Mouse (Mus musculus) embryonic facial prominence, embryonic 11.5 days (tissue): Measurements from ENCODE around the gene Anln. TPM values are rescaled to one million over a fixed set of nuclear protein-coding genes. Genes with fewer than 3 reads are reported as not detected.
"Not testable (repeated sequence)": the region's sequence is repeated elsewhere in the genome, so short reads cannot be mapped to it uniquely, and the experiment has no call there.

Experiments used
- ATAC-seq: fragments of 200-750 bp; cut with Nextera tagmentation; replicated peaks from 2 replicates; pipeline ENCODE4 v1.8.0; 2017; ENCODE audit warnings: low read depth; ENCODE audit not compliant: insufficient number of reproducible peaks, low FRiP score, low TSS enrichment
- DNase-seq: peaks from one replicate; pipeline ENCODE4 v3.0.0-alpha.2; 2015; ENCODE audit warnings: low spot score
- H3K27ac ChIP-seq: fragments of 300-500 bp; sonication (generic); replicated peaks from 2 replicates; pipeline ENCODE4 v1.5.1; 2014; ENCODE audit warnings: mild to moderate bottlenecking, low read depth, low read length, control low read depth
- H3K27me3 ChIP-seq: fragments of 300-500 bp; sonication (generic); 2 replicates; pipeline ENCODE4 v1.6.1; 2014; ENCODE audit warnings: mild to moderate bottlenecking, low read length, moderate library complexity, mixed read lengths; ENCODE audit not compliant: control insufficient read depth, insufficient read depth
- H3K36me3 ChIP-seq: fragments of 300-500 bp; sonication (generic); replicated peaks from 2 replicates; pipeline ENCODE4 v1.6.1; 2014; ENCODE audit warnings: low read depth, mild to moderate bottlenecking, low read length, moderate library complexity, mixed read lengths; ENCODE audit not compliant: control insufficient read depth, insufficient read depth
- H3K4me1 ChIP-seq: fragments of 300-500 bp; sonication (generic); 2 replicates; pipeline ENCODE4 v1.6.1; 2014; ENCODE audit warnings: low read length, mixed read lengths; ENCODE audit not compliant: control insufficient read depth, insufficient read depth
- H3K4me2 ChIP-seq: fragments of 300-500 bp; sonication (generic); 2 replicates; pipeline ENCODE4 v1.6.1; 2014; ENCODE audit warnings: low read depth, mild to moderate bottlenecking, control low read depth, low read length, moderate library complexity
- H3K4me3 ChIP-seq: fragments of 300-500 bp; sonication (generic); 2 replicates; pipeline ENCODE4 v1.5.1; 2014; ENCODE audit warnings: low read depth, low read length, control low read depth
- H3K9ac ChIP-seq: fragments of 300-500 bp; sonication (generic); replicated peaks from 2 replicates; pipeline ENCODE4 v1.6.1; 2014; ENCODE audit warnings: mild to moderate bottlenecking, control low read depth, low read length
- H3K9me3 ChIP-seq: fragments of 300-500 bp; sonication (generic); replicated peaks from 2 replicates; pipeline ENCODE4 v1.6.1; 2016; ENCODE audit warnings: mild to moderate bottlenecking, low read length, inconsistent platforms, mixed read lengths; ENCODE audit not compliant: control insufficient read depth
- WGBS: fragments of 180-500 bp; shearing (Covaris S2); extraction: QIAGEN DNeasy Blood & Tissue Kit; methylation state at CpG from one replicate; pipeline ENCODE4 v1.1.7; 2014; 5-methylcytosine and 5-hydroxymethylcytosine counted together
- polyA plus RNA-seq: library from polyadenylated mRNA; unstranded; fragments of >200 nt; fragmentation: Nextera tagmentation; extraction: Ambion mirVana; gene quantifications from 2 replicates; pipeline ENCODE4 v1.2.1, GENCODE M21; 2014

Gene Anln
- polyA plus RNA-seq, 1 experiment from 2014 or later = 63.4 TPM

DNA sequence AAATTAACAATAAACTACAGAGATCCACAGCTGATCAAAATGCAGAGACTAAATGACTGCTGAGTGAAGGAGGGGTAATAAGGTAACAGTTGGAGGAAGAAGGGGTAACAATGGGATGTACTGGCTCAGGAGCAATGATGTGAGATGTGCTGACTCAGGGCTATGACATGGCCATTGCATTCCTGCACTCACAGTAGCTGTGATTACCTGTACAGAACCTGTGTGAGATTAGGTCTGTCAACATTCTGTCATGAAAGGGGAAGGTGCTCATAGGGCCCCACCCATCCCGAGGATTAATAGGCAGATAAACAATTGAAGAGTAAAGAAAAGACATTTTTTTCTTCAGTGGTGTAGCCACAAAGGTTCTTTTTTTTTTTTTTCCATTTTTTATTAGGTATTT, 48.7 kb downstream of the Anln start:
- no peak overlapping the region for H3K27ac ChIP-seq
- DNase-seq (no peak), ATAC-seq (no peak)
- no peaks in the 10 kb centered on the region for H3K4me1 ChIP-seq
- H3K27me3 ChIP-seq = no peaks in the 10 kb centered on the region
- peaks cover 9% of the 10 kb centered on the region for H3K36me3 ChIP-seq
- no peak overlapping the region for H3K9ac ChIP-seq
- H3K9me3 ChIP-seq = no peaks in the 10 kb centered on the region
- WGBS = 88% methylated on average over 1 of the region's 1 CpGs
- no peak overlapping the region for H3K4me2 ChIP-seq
- no peak overlapping the region for H3K4me3 ChIP-seq

DNA sequence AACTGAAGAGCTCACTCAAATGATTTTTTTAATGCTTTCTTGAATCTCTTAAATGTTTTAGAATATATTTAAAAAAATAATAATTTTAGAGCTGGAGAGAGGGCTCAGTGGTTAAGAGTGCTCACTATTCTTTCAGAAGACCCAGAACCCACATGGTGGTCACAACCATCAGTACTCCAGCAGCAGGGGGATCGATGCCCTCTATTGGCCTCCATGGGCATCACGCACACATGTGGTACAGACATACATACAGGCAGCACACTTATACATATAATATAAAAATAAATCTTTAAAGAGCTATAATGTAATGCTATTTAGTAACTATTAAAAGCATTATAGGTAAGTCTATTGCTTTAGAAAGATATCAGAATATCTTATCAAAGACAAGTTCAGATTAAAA, 51.8 kb downstream of the Anln start:
- no peak overlapping the region for H3K4me2 ChIP-seq
- 97% methylated on average over 2 of the region's 2 CpGs for WGBS
- H3K36me3 ChIP-seq = peaks cover 12% of the 10 kb centered on the region
- no peaks in the 10 kb centered on the region for H3K27me3 ChIP-seq
- ATAC-seq = no peak
- DNase-seq = no peak
- no peak overlapping the region for H3K4me3 ChIP-seq
- no peak overlapping the region for H3K27ac ChIP-seq
- H3K4me1 ChIP-seq = no peaks in the 10 kb centered on the region
- no peak overlapping the region for H3K9ac ChIP-seq
- H3K9me3 ChIP-seq = no peaks in the 10 kb centered on the region

DNA sequence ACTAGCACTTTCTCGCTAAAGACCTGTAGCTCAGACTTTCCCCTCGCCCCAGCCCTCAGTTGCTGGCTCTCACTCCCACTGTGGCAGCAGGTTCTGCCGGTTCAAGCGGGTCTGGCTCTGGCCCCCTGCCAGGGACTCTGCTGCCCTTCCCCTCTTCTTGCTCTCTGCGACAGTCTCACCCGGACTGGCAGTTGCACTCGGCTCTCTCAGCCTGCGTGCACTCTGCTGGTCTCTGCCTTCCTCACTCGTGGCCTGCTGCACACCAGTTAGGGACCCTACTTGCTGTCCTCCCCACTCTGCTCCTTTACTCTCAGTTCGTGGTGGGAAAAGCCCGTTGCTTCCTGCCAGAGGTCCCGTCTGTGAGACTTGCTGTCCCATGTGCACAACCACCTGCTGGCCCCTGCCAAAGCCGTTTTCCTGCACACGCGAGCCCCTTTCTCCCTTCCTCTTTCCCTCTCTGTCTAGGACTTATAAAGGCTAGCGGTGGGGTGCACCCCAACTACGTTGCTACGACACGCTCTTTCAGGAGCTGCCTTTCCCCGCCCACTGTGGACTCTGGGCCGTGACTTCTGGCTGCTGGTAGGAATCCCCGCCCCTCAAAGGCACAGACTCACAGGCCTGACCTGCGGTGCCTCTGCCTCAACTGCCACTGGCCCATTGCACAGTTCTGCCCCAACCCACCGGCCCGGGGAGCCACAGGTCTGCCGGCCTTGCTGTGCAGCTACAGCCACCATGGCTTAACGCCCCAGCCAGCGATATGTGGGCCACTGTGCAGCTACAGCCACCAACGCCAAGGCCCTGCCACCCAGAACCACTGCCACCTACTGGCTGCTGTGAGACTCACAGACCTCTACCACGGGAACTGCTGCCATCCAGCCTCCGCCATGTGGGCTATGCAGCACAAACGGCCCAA, 61.3 kb downstream of the Anln start:
- peak; percentile 91 for DNase-seq
- H3K27ac ChIP-seq = no peak overlapping the region
- no peaks in the 10 kb centered on the region for H3K9me3 ChIP-seq
- peak overlapping the region; percentile 47 for H3K4me3 ChIP-seq
- WGBS = 1% methylated on average over 32 of the region's 32 CpGs
- peak overlapping the region; percentile 84 for H3K4me2 ChIP-seq
- no peaks in the 10 kb centered on the region; the same call in 1 of the 2 replicates for H3K36me3 ChIP-seq
- peak overlapping the region; percentile 57 for H3K9ac ChIP-seq
- ATAC-seq = peak; percentile 90
- H3K27me3 ChIP-seq = no peaks in the 10 kb centered on the region
- H3K4me1 ChIP-seq = no peaks in the 10 kb centered on the region

DNA sequence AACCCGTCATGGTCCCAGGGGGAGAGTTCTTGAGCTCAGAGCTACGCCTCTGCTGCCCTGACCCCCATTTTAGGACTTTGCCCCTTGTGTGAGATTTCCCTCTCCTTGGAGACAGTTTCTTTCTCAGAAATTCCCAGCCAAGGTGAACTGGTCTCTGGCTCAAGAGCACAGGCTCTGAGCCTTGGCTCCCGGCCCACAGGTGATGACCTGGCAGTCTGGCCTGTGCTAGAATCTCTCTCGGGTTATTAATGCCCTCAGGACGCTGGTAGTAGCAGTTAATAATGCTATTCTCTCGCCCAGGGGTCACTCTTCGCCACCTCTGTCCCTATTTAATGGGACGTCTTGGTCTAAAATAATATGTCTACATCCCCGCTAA, 61.9 kb downstream of the Anln start:
- H3K4me2 ChIP-seq = peak overlapping the region; percentile 84
- no peaks in the 10 kb centered on the region for H3K4me1 ChIP-seq
- ATAC-seq (no peak), DNase-seq (no peak)
- H3K27me3 ChIP-seq = no peaks in the 10 kb centered on the region
- WGBS = 15% methylated on average over 9 of the region's 9 CpGs
- H3K9ac ChIP-seq = peak overlapping the region; percentile 57
- H3K9me3 ChIP-seq = no peaks in the 10 kb centered on the region
- no peaks in the 10 kb centered on the region; the same call in 1 of the 2 replicates for H3K36me3 ChIP-seq
- peak overlapping the region; percentile 47 for H3K4me3 ChIP-seq
- no peak overlapping the region for H3K27ac ChIP-seq

DNA sequence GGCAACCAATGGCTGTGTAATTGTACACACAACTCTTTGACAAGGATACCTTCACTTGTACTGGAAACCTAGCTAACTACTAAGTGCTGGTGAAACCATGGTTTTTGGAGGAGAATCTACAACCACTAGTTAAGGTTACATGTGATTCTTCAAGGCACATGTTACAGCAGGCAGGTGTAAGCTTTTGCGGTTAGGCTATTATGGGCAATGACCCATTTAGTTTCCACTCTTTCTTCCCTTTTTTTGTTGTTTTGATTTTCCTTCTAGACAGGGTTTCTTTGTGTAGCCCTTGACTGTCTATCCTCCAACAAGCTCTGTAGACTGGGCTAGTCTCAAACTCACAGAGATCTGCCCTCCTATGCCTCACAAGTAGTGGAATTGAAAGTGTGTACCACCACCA, 64.4 kb downstream of the Anln start:
- WGBS = 92% methylated on average over 1 of the region's 1 CpGs
- no peak overlapping the region for H3K4me3 ChIP-seq
- ATAC-seq = no peak

DNA sequence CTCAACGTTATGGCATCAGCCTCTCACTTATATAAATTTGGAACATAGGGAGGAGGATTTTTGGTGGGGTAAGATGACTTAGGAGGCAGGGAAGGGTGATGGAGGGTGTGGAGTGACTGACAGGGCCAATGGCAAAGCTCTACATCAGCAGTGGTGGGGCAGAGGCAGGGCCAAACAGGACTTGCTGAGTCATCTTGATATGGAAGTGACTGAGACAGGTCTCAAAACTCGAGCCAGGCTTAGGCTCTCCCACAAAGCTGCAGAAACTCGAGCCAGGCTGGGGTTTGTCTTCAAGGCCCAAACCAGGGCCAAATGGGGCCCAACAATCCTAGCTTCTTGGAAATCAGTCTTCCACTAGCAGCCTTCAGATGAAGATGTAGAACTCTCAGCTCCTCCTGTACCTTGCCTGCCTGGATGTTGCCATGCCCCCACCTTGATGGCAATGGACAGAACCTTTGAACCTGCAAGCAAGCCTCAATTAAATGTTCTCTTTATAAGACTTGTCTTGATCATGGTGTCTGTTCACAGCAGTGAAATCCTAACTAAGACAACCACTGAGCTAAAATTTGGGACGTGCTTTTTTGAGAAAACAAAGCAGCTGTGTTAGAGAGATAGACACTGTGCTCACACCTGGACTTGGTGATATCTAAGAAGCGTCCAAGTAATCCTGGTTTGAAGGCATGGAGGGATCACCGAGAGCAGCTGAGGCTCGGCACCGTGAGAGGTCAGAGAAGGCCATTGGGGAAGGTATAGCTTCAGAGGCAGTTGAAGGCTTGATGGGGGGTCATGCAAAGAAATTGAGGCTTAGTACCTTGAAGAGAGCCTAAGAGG, 66.4 kb downstream of the Anln start:
- Histone ChIP-seq H3K4me1 (no peaks in the 10 kb centered on the region), H3K9me3 (no peaks in the 10 kb centered on the region), H3K27me3 (no peaks in the 10 kb centered on the region), H3K4me2 (no peak overlapping the region), H3K27ac (no peak overlapping the region), H3K4me3 (no peak overlapping the region), H3K9ac (no peak overlapping the region), H3K36me3 (no peaks in the 10 kb centered on the region)
- no peak for DNase-seq
- ATAC-seq = no peak
- 82% methylated on average over 8 of the region's 8 CpGs for WGBS

More for the DNA sequence above, 64.4 kb downstream of the Anln start:
- H3K27ac ChIP-seq = no peak overlapping the region
- H3K4me1 ChIP-seq = no peaks in the 10 kb centered on the region
- no peak overlapping the region for H3K4me2 ChIP-seq
- no peak overlapping the region for H3K9ac ChIP-seq
- H3K27me3 ChIP-seq = no peaks in the 10 kb centered on the region
- no peaks in the 10 kb centered on the region for H3K9me3 ChIP-seq
- H3K36me3 ChIP-seq = no peaks in the 10 kb centered on the region
- no peak for DNase-seq

DNA sequence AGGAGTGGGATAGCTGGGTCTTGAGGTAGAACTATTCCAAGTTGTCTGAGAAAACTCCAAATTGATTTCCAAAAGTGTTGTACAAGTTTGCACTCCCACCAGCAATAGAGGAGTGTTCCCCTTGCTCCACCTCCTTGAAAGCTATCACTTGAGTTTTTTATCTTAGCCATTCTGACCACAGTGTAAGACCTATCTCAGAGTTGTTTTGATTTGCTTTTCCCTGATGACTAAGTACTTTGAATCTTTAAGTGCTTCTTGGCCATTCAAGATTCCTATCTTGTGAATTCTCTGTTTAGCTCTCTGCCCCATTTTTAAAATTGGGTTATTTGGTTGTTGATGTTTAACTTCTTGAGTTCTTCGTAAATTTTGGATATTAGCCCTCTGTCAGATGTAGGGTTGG, 69.9 kb downstream of the Anln start:
- Histone ChIP-seq H3K4me2 (no peak overlapping the region), H3K4me1 (no peaks in the 10 kb centered on the region), H3K9ac (no peak overlapping the region), H3K27ac (no peak overlapping the region), H3K9me3 (no peaks in the 10 kb centered on the region), H3K4me3 (no peak overlapping the region), H3K36me3 (no peaks in the 10 kb centered on the region), H3K27me3 (no peaks in the 10 kb centered on the region)
- ATAC-seq (no peak), DNase-seq (no peak)
- 97% methylated on average over 1 of the region's 1 CpGs for WGBS

DNA sequence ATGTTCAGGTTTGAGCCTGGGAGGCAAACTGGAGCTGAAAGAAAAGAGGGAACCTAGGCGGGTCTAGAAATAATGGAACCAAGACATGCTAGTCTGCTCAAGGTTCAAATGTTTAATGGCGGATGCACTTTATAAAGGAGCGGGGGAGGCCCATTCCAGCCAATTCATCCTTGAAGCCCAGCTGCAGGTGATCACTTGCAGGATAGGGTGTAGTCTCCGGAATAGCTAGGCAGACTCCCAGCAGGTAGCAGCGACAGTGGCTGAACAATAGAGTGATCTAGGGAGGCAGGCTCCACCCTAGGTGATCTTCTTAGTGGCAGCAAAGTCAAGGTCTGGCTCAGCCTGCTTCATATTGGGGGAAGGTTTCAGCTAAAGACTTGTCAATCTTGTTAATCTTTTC, 72.9 kb downstream of the Anln start:
- H3K9ac ChIP-seq, H3K36me3 ChIP-seq, H3K4me1 ChIP-seq, H3K27ac ChIP-seq, H3K4me3 ChIP-seq, ATAC-seq, H3K27me3 ChIP-seq, H3K4me2 ChIP-seq, DNase-seq, H3K9me3 ChIP-seq: not testable (repeated sequence)
- 72% methylated on average over 5 of the region's 5 CpGs for WGBS
